Mouse (Mus musculus) liver, embryonic 13.5 days (tissue): Measurements from ENCODE around the gene Setx. TPM values are rescaled to one million over a fixed set of nuclear protein-coding genes. Genes with fewer than 3 reads are reported as not detected.
"Not testable (repeated sequence)": the region's sequence is repeated elsewhere in the genome, so short reads cannot be mapped to it uniquely, and the experiment has no call there.

Experiments
- ATAC-seq: fragments of 200-750 bp; cut with Nextera tagmentation; 2 replicates; pipeline ENCODE4 v1.8.0; 2017; ENCODE audit warnings: low read depth, mild to moderate bottlenecking, moderate number of reproducible peaks, moderate library complexity
- DNase-seq: peaks from one replicate; pipeline ENCODE4 v3.0.0; 2022
- H3K27ac ChIP-seq: fragments of 300-500 bp; sonication (generic); 2 replicates; pipeline ENCODE4 v1.5.1; 2015; ENCODE audit warnings: moderate library complexity, mild to moderate bottlenecking, inconsistent platforms
- H3K27me3 ChIP-seq: fragments of 300-500 bp; sonication (generic); 2 replicates; pipeline ENCODE4 v1.6.1; 2015; ENCODE audit warnings: mild to moderate bottlenecking, inconsistent platforms
- H3K36me3 ChIP-seq: fragments of 300-500 bp; sonication (generic); 2 replicates; pipeline ENCODE4 v1.6.1; 2015; ENCODE audit warnings: mild to moderate bottlenecking, inconsistent platforms
- H3K4me1 ChIP-seq: fragments of 300-500 bp; sonication (generic); replicated peaks from 2 replicates; pipeline ENCODE4 v1.6.1; 2015; ENCODE audit warnings: inconsistent platforms
- H3K4me2 ChIP-seq: fragments of 300-500 bp; sonication (generic); 2 replicates; pipeline ENCODE4 v1.6.1; 2015; ENCODE audit warnings: inconsistent platforms, mild to moderate bottlenecking, moderate library complexity
- H3K4me3 ChIP-seq: fragments of 300-500 bp; sonication (generic); replicated peaks from 2 replicates; pipeline ENCODE4 v1.5.1; 2015; ENCODE audit warnings: mild to moderate bottlenecking, inconsistent platforms
- H3K9ac ChIP-seq: fragments of 300-500 bp; sonication (generic); 2 replicates; pipeline ENCODE4 v1.6.1; 2015; ENCODE audit warnings: mild to moderate bottlenecking, inconsistent platforms
- H3K9me3 ChIP-seq: fragments of 300-500 bp; sonication (generic); replicated peaks from 2 replicates; pipeline ENCODE4 v1.6.1; 2016; ENCODE audit warnings: inconsistent platforms
- WGBS: fragments of 180-500 bp; shearing (Covaris S2); methylation state at CpG from one replicate; pipeline ENCODE4 v1.1.7; 2015; ENCODE audit not compliant: insufficient replicate concordance; 5-methylcytosine and 5-hydroxymethylcytosine counted together
- polyA plus RNA-seq: library from polyadenylated mRNA; unstranded; fragments of >200 nt; fragmentation: Nextera tagmentation; extraction: Ambion mirVana; gene quantifications from 2 replicates; pipeline ENCODE4 v1.2.1, GENCODE M21; 2015

Setx gene
- polyA plus RNA-seq, 1 experiment from 2014 or later = 3.5 TPM

DNA sequence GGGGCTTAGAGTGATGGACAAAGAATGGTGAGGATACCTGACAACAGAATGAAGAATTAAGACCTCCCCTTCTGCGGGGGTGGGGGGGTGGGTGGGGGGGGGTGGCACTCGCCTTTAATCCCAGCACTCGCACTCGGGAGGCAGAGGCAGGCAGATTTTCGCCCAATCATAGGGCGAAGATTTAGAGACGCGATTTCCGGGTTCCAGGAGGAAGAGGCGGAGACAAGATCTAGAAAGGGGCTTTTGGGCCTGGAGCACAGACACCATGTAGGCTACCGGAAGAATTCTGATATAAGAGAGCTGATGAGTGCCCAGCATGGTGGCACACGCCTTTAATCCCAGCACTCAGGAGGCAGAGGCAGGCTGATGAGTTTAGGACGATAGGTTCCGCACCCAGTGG lies 24.3 kb upstream of the Setx start:
- no peaks in the 10 kb centered on the region for H3K36me3 ChIP-seq
- H3K27me3 ChIP-seq = no peaks in the 10 kb centered on the region
- H3K4me2 ChIP-seq = no peak overlapping the region
- WGBS = 79% methylated on average over 14 of the region's 14 CpGs
- ATAC-seq = no peak
- DNase-seq = no peak
- no peaks in the 10 kb centered on the region for H3K9me3 ChIP-seq
- no peak overlapping the region for H3K9ac ChIP-seq
- no peak overlapping the region for H3K4me3 ChIP-seq
- H3K27ac ChIP-seq = no peak overlapping the region
- H3K4me1 ChIP-seq = no peaks in the 10 kb centered on the region

- ATAC-seq = no peak
- no peaks in the 10 kb centered on the region for H3K4me1 ChIP-seq
- no peaks in the 10 kb centered on the region for H3K36me3 ChIP-seq
- H3K4me3 ChIP-seq = peak overlapping the region; percentile 18
- H3K9ac ChIP-seq = 0 out of 2 replicates have a peak overlapping the region, but pooled peaks have one; percentile 14
- H3K4me2 ChIP-seq = peak overlapping the region; percentile 39
- no peak overlapping the region for H3K27ac ChIP-seq
- no peaks in the 10 kb centered on the region for H3K27me3 ChIP-seq
- no peak for DNase-seq
- no peaks in the 10 kb centered on the region for H3K9me3 ChIP-seq
- 48% methylated on average over 7 of the region's 7 CpGs for WGBS
These were observed 23.0 kb upstream of the Setx start for GRCm38 (mm10) chr2:29100822-29101534.

DNA sequence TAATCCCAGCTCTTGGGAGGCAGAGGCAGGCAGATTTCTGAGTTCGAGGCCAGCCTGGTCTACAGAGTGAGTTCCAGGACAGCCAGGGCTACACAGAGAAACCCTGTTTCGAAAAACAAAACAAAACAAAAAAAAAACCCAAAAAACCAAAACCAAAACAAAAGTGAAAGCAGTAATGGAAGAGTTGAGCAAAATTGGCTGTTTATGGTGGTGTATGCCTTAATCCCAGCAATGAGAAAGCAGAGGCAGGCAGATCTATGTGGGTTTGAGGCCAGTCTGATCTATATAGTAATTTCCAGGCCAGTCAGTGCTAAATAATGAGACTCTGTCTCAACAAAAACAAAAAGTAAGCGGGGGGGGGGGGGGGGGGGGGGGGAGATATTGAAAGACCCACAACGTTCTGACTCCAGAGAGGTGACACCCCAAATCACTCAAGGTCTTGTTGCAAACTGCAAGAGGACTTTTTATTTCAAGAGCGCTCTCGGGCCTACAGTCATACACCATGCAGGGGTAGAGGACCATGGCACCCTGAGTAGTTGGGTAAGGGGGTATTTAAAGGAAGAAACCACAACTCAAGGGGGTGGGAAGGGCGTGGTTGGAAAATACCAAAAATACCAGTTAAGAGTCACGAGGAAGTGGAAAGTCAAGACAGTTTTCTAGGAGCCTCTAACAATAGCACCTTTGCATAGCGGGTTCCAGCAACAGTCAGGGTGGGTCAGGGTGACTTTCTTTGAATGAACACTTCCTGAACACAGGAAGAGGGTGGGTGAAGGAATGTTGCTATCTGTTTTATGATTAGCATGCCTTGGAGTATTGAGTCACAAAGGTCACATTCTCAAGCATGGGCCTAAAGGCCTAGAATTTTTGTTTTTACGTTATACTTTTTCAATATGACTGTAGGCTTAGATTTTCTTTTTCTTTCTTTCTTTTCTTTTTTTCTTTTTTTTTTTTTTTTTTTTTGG lies 21.3 kb upstream of the Setx start:
- not testable (repeated sequence) for ATAC-seq, H3K36me3 ChIP-seq, H3K4me3 ChIP-seq, H3K4me1 ChIP-seq, H3K4me2 ChIP-seq, H3K27me3 ChIP-seq, H3K9me3 ChIP-seq, H3K9ac ChIP-seq, H3K27ac ChIP-seq, DNase-seq
- WGBS = 61% methylated on average over 10 of the region's 10 CpGs

DNA sequence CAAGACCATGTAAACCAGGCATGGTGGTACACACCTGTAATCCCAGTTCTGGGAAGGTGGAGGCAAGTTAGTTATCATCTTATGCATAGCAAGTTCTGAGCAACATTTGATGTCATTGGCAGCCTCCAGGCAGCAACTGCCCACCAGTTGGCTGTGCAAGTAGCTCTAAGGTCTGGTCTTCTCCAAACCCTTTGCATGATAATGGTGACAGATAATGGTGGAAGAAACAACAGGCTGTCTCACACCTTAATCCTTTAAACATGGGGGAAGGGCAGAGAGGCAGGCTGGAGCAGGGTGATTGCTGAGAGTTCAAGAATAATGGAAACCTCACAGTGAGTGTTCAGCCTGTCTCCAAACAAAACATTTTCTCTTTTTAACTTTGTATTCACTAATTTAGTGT lies 3.0 kb upstream of the Setx start:
- Histone ChIP-seq H3K27me3 (no peaks in the 10 kb centered on the region), H3K36me3 (no peaks in the 10 kb centered on the region), H3K27ac (no peak overlapping the region), H3K9ac (no peak overlapping the region), H3K9me3 (no peaks in the 10 kb centered on the region), H3K4me1 (peaks cover 8% of the 10 kb centered on the region), H3K4me3 (no peak overlapping the region), H3K4me2 (no peak overlapping the region)
- ATAC-seq = no peak
- no peak for DNase-seq

- no peak overlapping the region for H3K4me2 ChIP-seq
- peaks cover 18% of the 10 kb centered on the region for H3K4me1 ChIP-seq
- DNase-seq (no peak), ATAC-seq (no peak)
- no peaks in the 10 kb centered on the region for H3K9me3 ChIP-seq
- H3K27ac ChIP-seq = no peak overlapping the region
- 41% methylated on average over 3 of the region's 3 CpGs for WGBS
- no peak overlapping the region for H3K9ac ChIP-seq
- no peak overlapping the region for H3K4me3 ChIP-seq
- H3K27me3 ChIP-seq = no peaks in the 10 kb centered on the region
- peaks cover 7% of the 10 kb centered on the region for H3K36me3 ChIP-seq
These were observed 1.5 kb upstream of the Setx start for GRCm38 (mm10) chr2:29122446-29122845.

- H3K9me3 ChIP-seq = no peaks in the 10 kb centered on the region
- H3K36me3 ChIP-seq = peaks cover 23% of the 10 kb centered on the region
- H3K27me3 ChIP-seq = no peaks in the 10 kb centered on the region
- H3K27ac ChIP-seq = peak overlapping the region; percentile 69
- H3K4me2 ChIP-seq = peak overlapping the region; percentile 82
- no peak for DNase-seq
- H3K9ac ChIP-seq = peak overlapping the region; percentile 91
- H3K4me1 ChIP-seq = peaks cover 18% of the 10 kb centered on the region
- H3K4me3 ChIP-seq = peak overlapping the region; percentile 87
- ATAC-seq = no peak
- WGBS = under 1% methylated on average over 23 of the region's 24 CpGs
These were observed 572 bp downstream of the Setx start for GRCm38 (mm10) chr2:29124571-29124935.

DNA sequence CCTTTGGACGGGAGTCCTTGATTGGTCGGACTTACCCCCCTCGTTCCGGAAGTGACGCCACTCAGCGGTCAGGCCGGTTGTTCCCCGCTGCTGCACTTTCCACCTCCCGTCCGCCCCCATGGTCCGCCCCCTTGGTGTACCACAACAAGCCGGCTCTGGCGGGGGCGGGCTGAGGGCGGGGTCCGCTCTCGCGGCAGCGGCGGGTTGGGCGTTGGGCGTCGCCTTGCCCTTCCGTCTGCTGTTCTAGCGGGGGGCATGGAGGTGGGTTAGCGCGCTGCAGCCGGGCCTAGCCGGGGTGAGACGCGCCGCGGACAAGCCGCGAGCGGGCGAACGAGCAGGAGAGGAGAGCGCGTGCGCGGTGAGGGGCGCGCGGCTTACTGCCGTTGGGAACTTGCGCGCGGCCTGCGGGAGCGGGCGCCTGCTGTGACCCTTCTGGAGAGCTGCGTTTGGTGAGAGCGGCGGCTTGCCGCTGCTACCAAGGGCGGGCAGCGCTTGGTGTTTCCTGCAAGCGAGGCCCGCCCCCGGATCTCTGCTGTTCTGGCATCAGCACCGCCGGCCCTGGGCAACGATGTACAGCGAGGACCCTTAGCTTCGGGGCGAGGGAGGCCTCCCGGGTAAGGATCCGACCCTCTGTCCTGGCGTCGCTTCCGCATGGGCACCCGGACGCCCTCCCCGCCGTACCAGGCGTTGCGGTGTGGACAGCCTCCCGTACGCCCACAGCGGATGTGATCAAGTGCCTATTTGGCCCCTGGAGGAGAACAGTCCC lies 1.1 kb downstream of the Setx start:
- WGBS = under 1% methylated on average over 78 of the region's 81 CpGs
- Histone ChIP-seq H3K27me3 (no peaks in the 10 kb centered on the region), H3K4me1 (peaks cover 18% of the 10 kb centered on the region), H3K4me3 (peak overlapping the region; percentile 87), H3K9ac (peak overlapping the region; percentile 91), H3K9me3 (no peaks in the 10 kb centered on the region), H3K36me3 (peaks cover 28% of the 10 kb centered on the region), H3K27ac (peak overlapping the region; percentile 94), H3K4me2 (peak overlapping the region; percentile 82)
- ATAC-seq (peak; percentile 97), DNase-seq (peak; percentile 97)

GRCm38 (mm10) chr2:29130118-29130899 lies 6.3 kb downstream of the Setx start:
- H3K27me3 ChIP-seq = no peaks in the 10 kb centered on the region
- H3K4me3 ChIP-seq = no peak overlapping the region
- no peak for DNase-seq
- no peak overlapping the region for H3K9ac ChIP-seq
- no peaks in the 10 kb centered on the region for H3K9me3 ChIP-seq
- H3K36me3 ChIP-seq = peaks cover 57% of the 10 kb centered on the region
- H3K27ac ChIP-seq = no peak overlapping the region
- peaks cover 14% of the 10 kb centered on the region for H3K4me1 ChIP-seq
- no peak for ATAC-seq
- no peak overlapping the region for H3K4me2 ChIP-seq
- WGBS = 73% methylated on average over 7 of the region's 7 CpGs

DNA sequence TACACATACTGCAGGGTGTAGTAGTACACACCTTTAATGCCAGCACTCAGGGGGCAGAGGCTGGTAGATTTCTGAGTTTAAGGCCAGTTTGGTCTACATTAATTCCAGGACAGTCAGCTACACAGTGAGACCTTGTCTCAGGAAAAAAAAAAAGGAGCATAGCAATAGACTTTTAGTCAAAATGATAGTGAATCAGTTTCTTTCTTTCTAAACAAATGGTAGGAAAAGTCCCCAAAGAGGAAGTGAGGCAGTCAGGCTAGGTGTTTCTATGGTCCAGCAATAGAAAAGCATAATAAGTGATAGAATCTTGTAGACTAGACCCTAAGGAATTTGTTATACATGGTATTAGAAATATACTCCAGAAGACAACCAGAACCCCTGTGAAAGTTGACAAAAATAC lies 11.2 kb downstream of the Setx start:
- H3K4me1 ChIP-seq = no peaks in the 10 kb centered on the region
- no peak overlapping the region for H3K9ac ChIP-seq
- no peaks in the 10 kb centered on the region for H3K27me3 ChIP-seq
- no peak for DNase-seq
- H3K4me2 ChIP-seq = no peak overlapping the region
- no peak for ATAC-seq
- H3K9me3 ChIP-seq = no peaks in the 10 kb centered on the region
- no peak overlapping the region for H3K4me3 ChIP-seq
- H3K36me3 ChIP-seq = peaks cover 58% of the 10 kb centered on the region
- no peak overlapping the region for H3K27ac ChIP-seq

GRCm38 (mm10) chr2:29151941-29152340 lies 28.0 kb downstream of the Setx start:
- H3K27me3 ChIP-seq = no peaks in the 10 kb centered on the region
- no peak for DNase-seq
- H3K4me3 ChIP-seq = no peak overlapping the region
- no peak overlapping the region for H3K9ac ChIP-seq
- ATAC-seq = no peak
- H3K9me3 ChIP-seq = no peaks in the 10 kb centered on the region
- H3K4me2 ChIP-seq = no peak overlapping the region
- H3K4me1 ChIP-seq = no peaks in the 10 kb centered on the region
- 84% methylated on average over 2 of the region's 2 CpGs for WGBS
- H3K27ac ChIP-seq = no peak overlapping the region
- H3K36me3 ChIP-seq = peaks cover 49% of the 10 kb centered on the region; the same call in 1 of the 2 replicates

DNA sequence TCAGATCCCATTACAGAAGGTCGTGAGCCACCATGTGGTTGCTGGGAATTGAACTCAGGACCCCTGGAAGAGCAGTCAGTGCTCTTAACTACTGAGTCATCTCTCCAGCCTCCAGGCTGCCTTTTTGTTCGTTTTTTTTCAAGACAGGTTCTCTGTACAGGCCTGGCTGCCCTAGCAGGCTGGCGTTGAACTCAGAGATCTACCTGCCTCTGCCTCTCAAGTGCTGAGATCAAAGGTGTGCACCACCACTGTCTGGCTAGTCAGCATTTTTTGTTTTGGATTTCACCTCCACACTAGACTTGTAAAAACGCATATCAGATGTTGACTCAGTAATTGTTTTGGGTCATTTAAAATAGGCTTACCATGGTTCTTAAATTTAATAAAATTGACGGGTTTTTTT lies 44.1 kb downstream of the Setx start:
- 75% methylated on average over 5 of the region's 5 CpGs for WGBS
- peaks cover 64% of the 10 kb centered on the region for H3K36me3 ChIP-seq
- H3K4me2 ChIP-seq = no peak overlapping the region
- no peak overlapping the region for H3K4me3 ChIP-seq
- ATAC-seq (no peak), DNase-seq (no peak)
- no peaks in the 10 kb centered on the region for H3K27me3 ChIP-seq
- no peak overlapping the region for H3K27ac ChIP-seq
- H3K9me3 ChIP-seq = no peaks in the 10 kb centered on the region
- H3K4me1 ChIP-seq = no peaks in the 10 kb centered on the region
- H3K9ac ChIP-seq = no peak overlapping the region
